Mouse (Mus musculus) CD4-positive helper T cell, adult 2 months (primary cell): ENCODE data around the gene Magi2.

Experiments
- DNase-seq: peaks from one replicate; pipeline ENCODE4 v3.0.0-alpha.2; 2012; ENCODE audit warnings: low read depth, missing footprints, low spot score

Gene Magi2

DNA sequence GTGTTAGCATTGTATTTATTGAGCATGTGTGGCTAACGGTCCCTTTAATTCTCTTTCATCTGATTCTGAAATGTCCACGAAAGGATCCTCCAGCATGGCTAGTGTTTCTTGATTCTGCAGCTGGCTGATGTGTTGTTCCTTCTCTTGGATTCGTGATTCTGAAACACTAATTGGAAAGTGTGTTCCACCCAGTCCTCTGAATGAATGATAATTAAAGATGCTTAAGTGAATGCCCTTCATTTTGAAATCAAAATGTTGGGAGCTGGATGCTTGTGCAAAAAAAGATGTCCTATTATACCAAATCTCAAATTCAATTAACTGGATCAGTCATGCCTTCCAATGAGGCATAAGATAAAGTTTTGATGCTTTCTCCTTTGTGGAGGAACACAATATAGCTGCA is 1132.2 kb downstream of the Magi2 start:
- no peak for DNase-seq

DNA sequence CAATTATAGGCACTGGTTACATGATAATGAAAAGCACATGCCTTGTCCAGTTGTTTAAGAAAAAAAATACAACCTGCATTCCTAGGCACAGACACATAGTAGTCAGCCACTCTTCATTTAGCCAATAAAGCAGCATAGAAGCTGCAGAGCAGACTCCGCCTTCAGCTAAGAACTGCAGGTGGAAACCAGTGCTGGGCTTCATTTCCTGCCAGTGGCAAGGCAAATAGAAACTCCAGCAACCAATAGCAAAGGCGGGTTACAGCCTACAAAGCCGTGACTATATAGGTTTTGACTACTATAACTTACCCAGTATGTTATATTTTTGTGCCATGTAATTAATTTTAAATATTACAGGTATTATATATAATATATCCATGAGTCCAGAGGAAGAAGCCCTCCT is 1135.3 kb downstream of the Magi2 start:
- no peak for DNase-seq

DNA sequence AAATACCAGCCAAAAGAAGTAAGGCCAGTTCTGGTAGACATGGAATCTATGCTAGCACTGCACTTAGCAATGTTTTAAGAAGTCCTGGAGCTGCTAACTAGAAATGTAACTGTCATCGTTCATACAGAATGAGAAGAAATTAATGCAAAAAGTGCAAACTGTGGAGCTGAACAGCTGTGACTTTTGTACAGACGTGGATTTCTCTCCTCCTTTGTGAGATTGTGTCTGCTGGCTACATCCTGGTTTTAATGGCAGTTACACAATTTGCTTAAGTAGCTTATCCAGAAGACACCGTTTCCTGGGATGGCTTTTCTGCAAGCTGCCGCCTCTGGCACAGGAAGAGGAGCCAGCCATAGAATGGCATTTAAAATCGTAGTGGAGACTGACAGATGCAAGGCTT is 1136.4 kb downstream of the Magi2 start:
- no peak for DNase-seq

DNA sequence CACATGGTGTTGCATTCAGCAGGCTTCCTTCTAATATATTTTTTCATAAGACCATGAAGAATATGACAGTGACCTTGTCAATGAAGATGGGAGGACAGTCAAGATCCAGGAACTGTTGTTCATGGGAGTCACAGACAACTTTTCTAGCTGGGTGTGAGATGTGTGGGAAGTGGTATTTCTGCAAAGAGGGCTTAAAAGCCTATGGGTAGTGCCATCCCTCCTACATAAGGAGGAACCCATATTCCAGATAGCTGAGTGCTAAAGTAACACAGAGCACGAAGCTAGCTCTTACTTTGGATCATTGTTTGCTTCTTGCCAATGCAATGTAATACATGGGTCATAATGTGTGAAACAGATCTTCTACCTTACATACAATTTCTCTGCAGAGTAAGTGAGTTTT is 1146.8 kb downstream of the Magi2 start:
- no peak for DNase-seq

DNA sequence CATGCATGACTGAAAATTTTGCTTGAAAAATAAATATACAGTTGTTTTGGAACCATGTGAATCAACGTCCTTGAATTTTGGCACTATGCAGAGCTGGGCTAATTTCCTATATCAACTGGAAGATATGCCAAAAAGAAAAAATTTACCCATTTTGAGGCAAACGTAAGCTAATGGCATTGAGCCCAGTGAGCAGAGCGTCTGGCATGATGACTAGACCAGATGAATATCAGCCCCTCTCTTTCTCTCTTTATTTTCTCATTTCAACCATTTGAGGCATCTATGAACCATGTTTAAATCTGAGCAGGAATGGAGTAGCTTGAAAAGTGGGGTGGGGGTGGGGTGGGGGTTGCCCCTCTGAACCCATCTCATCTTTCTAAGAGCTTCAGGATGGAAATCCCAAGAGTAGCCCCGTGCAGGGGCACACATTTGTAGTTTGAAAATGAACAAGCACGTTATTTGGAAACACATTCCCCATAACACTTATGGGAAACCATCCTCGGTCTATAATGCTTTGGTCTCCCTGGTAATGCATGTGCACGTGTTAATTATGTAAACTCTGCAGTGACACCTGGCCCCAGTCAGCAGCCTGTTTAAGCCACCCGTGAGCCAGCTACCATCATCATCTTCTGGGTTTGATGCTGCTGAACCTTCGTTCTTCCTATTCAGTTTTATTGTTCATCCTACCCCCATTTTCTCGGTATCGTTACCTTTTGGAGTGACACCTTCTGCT is 1151.4 kb downstream of the Magi2 start:
- DNase-seq, result no peak

DNA sequence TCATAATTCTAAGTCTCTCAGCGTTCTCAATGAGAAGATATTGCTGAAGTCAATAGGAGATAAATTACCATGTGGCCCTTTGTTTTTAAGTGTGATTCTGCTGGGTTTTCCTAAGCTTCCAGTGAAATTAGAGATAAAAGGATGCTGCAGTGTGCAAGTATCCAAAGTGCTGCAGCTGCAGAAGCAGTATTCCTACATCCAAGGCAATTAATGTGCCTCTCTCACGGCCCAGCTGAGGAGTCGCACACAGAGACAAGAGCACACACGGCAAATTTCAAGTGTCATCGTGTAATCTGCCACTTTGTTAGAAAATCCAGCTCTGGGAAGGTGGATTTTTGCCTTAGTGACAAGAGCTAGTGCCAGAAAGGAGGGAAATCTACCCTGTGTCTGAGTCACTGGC is 1177.7 kb downstream of the Magi2 start:
- no peak for DNase-seq

DNA sequence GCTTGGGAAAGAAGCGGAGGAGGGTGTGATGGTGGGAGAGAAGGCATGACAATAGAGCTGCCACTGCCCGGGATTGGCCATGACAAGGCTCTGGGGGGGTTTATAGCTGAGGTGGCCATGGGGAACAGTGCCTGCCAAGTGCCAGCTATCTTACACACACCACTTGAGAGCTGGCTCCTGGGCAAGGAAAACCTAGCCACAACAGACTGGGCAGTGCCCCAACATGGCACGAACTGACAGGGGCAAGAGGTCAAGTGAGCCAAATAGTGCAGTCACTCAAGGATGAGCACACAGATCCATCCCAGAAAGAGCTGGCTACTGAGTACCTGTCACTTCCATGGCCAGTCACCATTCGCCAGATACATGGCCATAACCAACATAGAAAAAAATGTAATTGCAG is 1179.8 kb downstream of the Magi2 start:
- no peak for DNase-seq

DNA sequence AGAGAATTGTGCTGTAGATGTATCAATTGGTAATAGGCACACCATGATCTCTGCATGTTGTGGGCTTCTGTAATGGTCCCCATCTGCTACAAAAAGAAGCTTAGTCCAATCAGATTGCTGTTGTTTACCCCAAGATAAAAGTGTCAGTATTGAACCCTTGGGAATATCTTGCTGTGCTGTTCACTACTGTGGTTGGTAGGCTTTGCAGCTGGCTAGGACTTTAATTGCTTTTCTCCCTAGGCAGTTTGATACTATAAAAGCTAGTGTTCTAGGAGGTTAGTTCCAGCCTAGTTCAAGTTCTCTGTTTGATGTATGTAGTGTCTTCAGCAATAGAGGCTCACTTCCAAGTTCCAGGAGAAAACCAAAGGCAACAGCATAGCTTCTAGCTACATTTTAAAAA is 1188.5 kb downstream of the Magi2 start:
- DNase-seq, result no peak

DNA sequence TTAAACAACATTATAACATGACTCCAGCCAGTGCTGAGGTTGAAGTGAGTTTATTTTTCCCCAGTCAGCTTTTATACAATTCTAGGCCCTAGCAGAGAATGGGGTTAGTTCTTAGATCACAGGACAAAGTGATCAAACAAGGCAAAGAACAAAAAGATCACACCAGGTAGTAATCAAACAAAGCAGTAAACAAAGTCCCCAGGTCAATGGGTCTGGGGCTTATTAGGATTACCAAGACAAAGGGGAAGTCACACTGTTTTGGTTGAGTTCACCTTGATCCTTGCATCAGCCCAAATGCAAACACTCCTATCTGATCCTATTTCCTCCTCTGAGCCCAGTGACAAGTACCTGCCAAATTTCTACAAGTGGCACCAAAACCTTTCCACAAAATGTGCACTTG is 1190.5 kb downstream of the Magi2 start:
- DNase-seq, result no peak

DNA sequence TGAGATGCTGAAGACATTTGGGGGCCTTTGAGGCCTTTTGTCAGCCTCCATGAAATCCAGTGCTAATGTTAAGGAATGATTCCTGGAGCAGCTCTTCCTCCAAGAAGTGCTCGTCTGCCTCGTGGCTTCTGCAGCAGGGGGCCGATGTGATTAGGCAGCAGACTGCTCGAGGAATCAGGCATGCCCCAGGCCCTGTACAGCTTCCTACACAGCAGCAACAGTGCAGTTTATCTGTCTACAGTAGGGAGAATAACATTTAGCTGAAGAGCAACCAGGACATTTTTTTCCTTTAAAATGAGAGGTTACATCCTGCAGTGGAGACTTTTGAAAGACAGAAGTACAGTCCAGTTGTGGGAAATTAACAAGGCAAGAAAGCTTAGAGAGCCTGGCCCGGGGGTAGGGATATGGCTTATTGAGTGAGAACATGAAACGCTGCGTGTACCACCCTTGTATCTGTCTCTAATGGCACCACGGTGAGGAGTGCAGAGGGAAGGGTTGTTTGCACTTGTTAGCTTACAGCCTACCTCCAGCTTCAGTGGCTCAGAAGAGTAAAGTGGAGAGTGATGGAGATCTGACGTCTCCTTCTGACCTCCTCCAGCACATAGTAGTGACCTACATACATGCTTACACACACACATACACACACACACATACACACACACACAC is 1205.4 kb downstream of the Magi2 start:
- no peak for DNase-seq

DNA sequence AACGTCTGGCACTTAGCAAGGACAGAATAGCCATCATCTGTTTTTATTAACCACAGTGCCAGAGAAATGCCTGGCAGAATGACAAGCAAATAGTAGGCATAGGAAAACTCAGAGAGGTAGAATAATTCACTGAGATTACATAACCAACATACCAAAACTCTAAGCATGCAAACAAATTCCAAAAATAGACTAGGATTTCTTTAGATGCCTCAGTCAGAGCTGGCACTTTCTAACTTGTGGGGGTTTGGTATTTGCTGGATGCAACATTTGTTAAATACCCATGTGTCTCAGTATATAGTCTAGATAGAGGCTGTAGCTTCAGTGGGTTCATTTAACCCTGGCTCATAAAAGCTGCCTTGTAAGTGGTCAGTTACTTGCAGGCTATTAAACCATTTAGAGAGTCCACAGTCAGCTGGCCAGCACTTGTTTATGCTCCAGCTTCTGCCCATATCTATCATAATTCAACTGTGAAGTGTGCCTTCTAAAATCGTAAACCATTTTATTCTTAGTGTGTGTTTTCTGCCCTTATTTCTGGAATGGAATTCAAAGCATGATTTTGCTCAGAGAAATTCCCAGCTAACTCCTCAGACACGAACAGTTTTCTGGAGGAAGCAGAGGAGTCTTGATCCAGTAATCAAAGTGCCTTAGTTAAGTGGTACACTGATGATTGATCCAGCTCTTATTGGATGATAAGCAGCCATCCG is 1219.8 kb downstream of the Magi2 start:
- no peak for DNase-seq

DNA sequence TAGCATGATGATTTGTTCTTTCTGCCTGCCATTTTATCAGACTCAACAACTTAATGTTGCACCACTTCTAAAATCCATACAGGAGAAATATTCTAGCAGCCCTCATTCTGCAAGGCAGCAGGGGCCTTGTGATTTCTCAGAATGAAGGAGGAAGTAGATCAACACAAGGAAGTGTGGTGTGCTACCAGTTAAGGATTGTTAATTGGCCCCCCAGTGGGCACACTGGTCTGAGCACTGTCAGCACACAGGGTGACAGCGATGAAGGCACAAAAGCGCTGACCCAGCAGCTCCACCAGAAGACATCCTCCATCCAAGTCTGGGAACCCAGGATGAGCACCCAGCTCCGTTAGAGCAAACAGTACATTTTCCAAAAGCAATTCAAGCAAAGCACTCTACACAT is 1229.3 kb downstream of the Magi2 start:
- DNase-seq, result no peak

DNA sequence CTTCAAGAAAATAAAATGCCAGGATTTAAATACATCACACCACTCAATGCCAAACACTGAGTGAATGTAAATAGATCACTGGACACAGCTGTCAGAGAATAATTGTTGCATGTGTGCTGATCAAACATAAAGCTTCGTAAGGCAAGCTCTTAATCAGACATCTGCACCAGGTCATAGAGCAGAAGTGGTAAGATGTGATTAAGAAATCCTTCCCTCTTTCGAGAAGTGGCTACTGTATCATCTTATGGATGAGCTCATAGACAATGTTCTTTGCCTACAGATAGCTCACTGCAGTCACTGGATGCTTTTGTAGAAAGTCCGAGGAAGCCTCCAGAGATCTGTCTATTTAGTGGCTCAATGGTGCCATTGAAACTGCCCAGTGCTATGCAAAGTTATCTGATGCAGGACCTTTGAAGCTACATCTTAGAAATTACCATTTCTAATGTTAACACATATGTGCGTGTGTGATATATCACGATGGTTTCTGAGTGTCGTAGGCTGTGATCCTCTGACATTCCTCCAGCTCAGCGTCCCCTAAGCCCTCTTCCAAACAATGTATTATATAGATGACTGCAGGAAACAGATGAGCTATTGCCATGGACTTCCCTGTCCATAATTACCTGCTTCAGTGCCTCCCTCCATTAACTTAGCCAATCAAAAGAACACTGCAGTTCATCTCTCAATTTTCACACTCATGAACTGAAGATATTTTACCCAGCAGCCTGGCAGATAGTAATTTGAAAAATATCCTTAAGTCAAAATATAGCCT is 1231.1 kb downstream of the Magi2 start:
- DNase-seq, result no peak

DNA sequence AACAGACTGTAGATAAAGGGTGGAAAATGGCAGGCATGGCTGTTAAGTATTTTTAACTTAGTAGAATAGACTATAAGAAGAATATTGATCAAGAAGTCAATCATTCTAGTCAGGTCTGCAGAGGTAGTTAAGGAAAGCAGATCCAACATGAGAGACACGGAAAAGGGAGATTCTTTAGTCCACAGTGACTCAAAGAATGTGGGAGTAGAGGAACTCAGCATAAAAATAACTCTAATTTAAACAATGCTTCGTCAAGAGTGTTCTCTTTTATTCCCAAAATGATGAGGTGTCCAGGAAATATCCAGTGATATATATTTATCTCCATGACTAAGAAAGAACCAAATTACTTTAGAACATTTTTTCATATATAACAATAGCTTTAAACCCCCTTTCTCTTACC is 1234.9 kb downstream of the Magi2 start:
- DNase-seq, result no peak

DNA sequence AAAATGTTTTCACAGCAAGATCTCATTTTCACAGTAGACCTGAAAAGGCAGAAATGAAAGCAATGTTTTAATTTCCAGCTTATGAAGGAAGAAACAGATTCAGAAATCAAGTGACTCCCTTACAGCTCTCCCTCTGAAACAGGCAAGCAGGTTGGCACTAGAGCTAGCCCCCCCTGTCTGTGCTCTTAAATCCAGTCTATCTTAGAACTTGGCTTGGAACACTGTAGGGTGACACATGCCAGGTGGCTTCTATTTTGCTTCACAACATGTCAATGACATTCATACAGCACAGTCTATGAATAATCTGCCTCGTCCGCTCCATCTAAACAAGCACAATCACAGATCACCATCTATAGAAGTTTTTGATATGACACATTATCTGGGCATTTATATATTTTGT is 1235.5 kb downstream of the Magi2 start:
- DNase-seq, result no peak

DNA sequence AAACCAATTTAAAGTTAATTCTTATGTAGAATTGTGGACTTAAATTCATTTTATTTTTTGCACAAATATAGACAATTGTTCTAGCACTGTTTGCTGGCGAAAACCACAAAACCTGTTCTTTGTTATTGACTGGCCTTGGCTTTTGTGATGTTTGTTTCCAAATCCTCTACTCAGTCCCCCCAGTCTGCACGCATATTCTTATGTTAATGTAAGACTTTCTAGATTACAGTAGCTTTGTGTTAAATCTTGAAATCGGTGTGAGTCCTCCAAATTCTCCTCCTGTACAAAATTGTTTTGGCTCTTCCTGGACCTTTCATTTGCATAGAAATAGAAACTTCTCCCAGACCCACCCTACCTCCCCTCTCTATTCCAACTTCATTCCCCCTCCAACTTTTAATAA is 1242.9 kb downstream of the Magi2 start:
- DNase-seq, result no peak

DNA sequence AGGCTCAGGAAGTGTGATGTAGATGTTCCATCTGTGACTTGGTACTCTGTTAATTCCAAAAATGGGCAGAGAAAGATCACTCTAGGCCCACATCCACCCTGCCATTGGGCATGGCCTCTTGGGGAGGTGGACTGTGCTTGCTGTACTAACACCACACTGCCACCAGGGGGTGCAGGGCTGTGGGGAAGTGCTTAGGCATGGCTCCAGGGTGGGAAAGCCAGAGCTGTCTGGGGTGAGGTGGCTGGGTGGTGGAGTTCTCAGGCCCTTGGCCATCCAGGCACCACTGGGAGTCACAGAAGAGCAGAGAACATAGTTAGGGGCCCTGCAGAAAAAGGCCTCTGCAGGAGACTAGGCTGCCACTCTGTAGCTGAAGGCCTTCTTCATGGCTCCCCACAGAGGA is 1243.6 kb downstream of the Magi2 start:
- DNase-seq, result peak; percentile 30

DNA sequence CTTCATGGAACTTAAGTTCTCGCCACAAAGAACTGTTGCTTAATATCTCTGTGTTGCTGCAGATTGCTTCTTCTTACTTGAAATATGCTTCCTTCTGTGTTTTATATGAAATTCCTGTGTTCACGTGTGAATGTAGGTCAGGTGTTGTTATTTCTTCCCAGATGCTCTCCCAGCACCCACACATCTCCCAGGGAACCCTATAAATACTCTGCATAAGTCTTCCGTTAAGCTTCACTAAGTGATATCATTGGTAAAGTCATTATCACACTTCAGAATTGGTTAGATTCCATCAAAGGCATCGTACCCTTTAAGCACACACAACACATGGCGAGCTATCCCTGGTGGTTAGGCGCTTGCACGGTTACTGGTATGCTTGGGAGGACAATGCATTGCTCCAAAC is 1257.7 kb downstream of the Magi2 start:
- DNase-seq, result no peak

DNA sequence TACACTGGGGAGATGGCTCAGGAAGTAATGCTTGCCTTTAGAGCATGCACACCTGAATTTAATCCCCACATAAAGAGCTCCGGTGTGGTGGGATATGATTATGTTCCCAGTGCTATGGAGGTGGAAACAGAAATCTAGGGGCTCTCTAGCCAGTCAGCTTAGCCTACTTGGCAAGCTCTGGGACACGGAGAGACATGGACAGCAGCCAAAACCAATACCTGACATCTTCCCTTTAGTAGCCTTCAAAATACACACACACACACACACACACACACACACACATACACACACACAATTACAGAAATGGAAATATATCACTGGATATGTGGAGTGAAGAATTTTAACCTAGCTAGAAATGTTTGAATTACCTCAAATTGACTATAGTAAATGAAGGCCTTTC is 1265.1 kb downstream of the Magi2 start:
- DNase-seq, result no peak

DNA sequence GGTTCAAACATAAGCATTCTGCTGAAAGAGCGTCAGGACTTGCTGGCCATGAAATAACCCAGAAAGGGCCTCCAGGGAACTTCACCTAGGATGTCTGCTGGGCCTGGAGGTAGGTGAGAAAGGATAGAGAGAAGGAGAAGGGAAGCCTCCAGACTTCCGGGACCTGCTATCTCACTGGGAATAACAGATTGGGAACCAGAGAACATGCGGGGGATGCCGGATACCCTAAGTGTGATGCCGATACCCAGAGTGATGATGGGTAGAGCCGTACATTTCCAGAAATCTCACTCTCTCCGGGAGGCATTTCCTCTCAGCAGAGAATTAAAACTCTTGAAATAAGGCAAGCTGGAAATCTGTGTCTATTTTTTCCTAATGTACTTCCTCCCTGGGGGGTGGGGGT is 1265.8 kb downstream of the Magi2 start:
- no peak for DNase-seq

DNA sequence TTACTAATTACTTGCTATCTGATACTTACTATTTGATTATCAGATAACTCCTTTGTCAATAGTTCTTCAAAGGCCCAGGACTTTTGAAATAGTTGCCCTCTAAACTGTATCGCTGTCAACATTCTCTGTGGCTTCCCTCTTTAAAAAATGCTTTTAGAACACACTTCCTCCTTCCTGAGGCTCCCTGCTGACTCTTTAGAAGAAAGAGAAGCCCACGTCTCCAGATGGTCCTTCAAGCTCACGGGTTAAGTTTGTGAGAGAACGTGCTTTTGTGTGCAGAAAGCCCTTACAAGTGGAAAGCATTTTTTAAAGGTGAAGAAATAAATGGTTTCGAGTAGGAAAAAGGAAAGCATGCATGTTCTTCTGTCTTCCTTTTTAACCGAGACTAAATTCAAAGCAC is 1267.2 kb downstream of the Magi2 start:
- no peak for DNase-seq

DNA sequence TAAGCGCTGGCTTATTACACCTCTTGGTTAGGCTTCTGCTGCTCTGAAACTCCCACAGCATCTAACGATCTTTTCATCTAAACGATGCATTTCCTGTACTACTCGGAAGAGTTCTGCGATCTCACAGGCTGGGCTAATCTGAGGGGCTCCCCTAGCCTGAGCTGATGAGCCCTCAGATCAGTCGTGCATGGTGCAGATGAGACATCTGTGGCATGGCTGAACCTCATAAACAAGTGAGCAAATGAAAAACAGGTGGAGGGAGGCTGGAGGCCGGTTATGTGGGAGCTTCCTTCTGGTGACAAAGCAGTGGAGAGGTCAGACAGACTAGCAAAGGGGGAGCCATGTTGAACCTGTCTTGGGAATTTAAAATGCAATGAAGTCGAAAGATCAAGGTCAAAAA is 1270.1 kb downstream of the Magi2 start:
- DNase-seq, result no peak
